Mouse (Mus musculus) cortical plate, adult 2 months (tissue): Measurements from ENCODE around the gene Fryl. TPM values are rescaled to one million over a fixed set of nuclear protein-coding genes. Genes with fewer than 3 reads are reported as not detected.
"Not testable (repeated sequence)": the region's sequence is repeated elsewhere in the genome, so short reads cannot be mapped to it uniquely, and the experiment has no call there.

ENCODE experiments used
- H3K27ac ChIP-seq: fragments of 200-500 bp; 2 replicates; pipeline ENCODE4 v1.5.1; 2012; ENCODE audit warnings: low read length, control low read depth, inconsistent platforms; ENCODE audit not compliant: insufficient read depth
- H3K4me1 ChIP-seq: fragments of 200-500 bp; 2 replicates; pipeline ENCODE4 v1.6.1; 2011; ENCODE audit warnings: low read length; ENCODE audit not compliant: control insufficient read depth, insufficient read depth
- H3K4me3 ChIP-seq: fragments of 200-500 bp; 2 replicates; pipeline ENCODE4 v1.5.1; 2011; ENCODE audit warnings: mild to moderate bottlenecking, low read length, control low read depth; ENCODE audit not compliant: insufficient read depth
- CTCF ChIP-seq: fragments of 200-500 bp; IDR thresholded peaks from 2 replicates; pipeline ENCODE4 v1.5.1; 2011; ENCODE audit warnings: mild to moderate bottlenecking, control low read depth, low read length; ENCODE audit not compliant: insufficient read depth; ENCODE audit errors: extremely low read depth
- POLR2A ChIP-seq: fragments of 200-500 bp; IDR thresholded peaks from 2 replicates; pipeline ENCODE4 v1.6.1; 2011; ENCODE audit warnings: mild to moderate bottlenecking, low read length, control low read depth; ENCODE audit not compliant: insufficient read depth; ENCODE audit errors: extremely low read depth
- polyA plus RNA-seq: library from polyadenylated mRNA; depleted of rRNA; stranded (reverse); fragments of >200 nt; gene quantifications from 2 replicates; pipeline ENCODE4 v1.2.3, GENCODE M21; 2012

Gene Fryl
- polyA plus RNA-seq, 1 experiment: 50.3 TPM

DNA sequence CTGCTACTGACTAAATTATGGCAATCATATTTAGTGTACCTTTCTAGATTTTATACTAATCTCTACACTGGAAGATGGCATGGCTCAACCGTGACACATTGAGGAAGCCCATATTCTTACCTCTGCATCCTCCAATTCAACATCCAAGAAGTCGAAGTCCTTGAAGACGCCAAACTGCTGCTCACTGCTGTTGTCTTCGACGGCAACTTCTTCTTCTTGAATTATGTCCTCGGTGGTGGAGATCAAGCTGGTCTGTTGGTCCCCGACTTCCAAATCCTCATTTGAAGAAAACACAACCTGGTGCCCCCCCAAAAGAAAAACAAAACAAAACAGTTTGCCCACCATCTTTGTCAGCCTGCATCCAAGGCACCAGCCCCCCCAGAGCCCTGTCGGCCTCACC is 202.5 kb downstream of the Fryl start:
- TF ChIP-seq CTCF: no peak
- no peak for TF ChIP-seq POLR2A
- Histone ChIP-seq H3K4me3 (no peak overlapping the region), H3K4me1 (no peaks in the 10 kb centered on the region), H3K27ac (no peak overlapping the region)

DNA sequence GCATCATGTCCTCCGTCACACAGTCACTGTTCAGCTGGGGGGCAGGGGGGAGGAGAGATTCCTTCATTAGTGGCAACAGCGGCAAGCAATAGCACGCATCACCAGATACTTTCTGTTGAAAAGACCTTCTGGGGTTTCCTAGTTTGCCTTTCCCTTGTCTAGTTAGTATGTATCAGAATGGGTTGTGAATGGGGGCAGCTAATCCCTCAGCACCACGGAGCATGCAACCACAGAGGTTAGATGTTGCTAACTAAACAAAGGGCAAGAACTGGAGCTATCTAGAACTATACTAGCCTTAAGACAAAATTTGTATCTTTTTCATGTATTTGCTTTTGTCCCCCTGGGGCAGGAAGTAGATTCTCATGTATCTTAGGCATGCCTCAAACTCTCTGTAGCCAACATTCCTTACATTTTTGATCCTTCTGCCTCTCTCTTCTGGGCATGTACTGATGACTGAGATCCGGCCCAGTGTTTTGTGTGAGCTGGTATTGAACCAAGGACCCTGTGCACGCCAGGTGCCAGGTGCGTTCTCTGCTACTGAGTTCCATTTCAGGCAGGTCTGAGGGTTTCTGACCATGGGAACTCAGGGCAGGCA is 208.7 kb downstream of the Fryl start:
- TF ChIP-seq POLR2A: no peak
- Histone ChIP-seq H3K27ac (no peak overlapping the region), H3K4me3 (no peak overlapping the region), H3K4me1 (no peaks in the 10 kb centered on the region)

DNA sequence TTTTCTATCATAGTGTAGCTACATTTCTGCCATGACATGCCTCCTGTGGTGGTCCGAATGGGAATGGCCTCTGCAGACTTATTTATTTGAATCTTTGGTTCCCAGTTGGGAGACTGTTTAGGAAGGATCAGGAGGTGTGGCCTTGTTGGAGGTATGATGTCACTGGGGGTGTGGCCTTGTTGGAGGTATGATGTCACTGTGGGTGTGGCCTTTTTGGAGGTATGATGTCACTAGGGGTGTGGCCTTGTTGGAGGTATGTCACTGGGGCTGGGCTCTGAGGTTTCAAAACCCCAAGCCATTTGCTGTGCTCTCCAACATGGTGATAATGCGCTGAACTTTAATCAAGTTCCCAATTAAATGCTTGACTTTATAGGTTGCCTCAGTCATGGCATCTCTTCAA is 212.4 kb downstream of the Fryl start:
- TF ChIP-seq CTCF (no peak), POLR2A (no peak)
- no peak overlapping the region for H3K27ac ChIP-seq
- H3K4me1 ChIP-seq: no peaks in the 10 kb centered on the region
- H3K4me3 ChIP-seq: no peak overlapping the region

DNA sequence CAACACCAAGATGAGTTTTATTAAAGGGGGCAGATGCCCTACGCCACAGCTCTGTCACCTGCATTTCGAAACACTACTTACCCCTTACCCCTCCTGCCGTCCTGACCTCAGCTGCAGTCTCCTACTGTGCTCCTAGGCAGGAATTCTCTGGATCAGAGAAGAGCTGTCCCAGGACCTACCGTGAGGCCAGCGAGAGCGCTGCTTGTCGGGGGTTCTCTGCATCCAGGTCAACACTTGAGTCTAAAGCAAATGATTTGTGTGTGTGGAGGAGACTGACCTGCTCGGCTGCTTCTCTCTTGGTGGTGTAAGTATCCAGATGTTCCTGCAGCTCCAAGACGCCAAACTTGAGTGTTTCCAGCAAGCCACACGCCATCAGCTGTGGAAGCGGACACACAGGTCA is 223.9 kb downstream of the Fryl start:
- no peak overlapping the region for H3K27ac ChIP-seq
- TF ChIP-seq CTCF (no peak), POLR2A (no peak)
- H3K4me1 ChIP-seq: no peaks in the 10 kb centered on the region
- H3K4me3 ChIP-seq: no peak overlapping the region

DNA sequence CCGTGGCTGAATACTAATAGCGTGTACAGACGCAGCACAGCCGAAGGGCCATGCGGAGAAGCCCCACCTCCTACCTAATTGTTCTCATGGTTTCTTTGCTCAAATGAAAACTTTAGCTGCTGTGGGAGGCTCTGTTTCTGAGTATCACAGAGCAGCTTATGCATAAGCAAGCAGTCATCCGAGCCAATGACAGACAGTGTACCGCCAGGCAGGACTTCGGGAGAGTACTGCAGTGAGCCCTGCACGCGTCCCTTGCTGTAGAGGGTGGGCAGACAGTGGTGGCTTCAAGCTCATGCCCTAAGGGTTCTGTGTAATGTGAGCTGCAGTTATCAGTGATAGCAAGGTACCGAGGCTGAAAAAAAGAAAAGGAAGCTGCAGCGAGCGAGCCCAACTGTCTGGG is 227.8 kb downstream of the Fryl start:
- H3K27ac ChIP-seq: no peak overlapping the region
- H3K4me3 ChIP-seq: no peak overlapping the region
- TF ChIP-seq CTCF (no peak), POLR2A (no peak)
- H3K4me1 ChIP-seq: no peaks in the 10 kb centered on the region

DNA sequence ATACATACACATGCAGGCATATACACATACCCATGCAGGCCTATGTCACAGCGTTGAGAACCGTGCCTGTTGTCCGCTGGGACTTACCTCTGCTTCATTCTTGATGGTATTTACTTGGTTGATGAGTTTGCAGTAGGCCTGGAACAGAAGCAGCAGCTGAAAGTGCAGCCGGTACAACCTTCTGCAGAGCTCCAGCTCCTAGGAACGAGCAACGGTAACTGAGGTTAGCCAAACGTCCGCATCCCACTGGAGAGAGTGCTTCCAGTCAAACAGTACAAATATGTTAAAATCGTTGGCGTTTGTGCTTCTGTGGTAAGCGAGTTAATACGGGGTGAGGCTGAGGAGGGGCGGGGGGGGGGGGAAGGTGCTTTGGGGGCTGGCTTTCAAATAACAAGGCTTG is 232.6 kb downstream of the Fryl start:
- no peak overlapping the region for H3K4me3 ChIP-seq
- no peaks in the 10 kb centered on the region for H3K4me1 ChIP-seq
- H3K27ac ChIP-seq: no peak overlapping the region
- TF ChIP-seq CTCF (no peak), POLR2A (no peak)

DNA sequence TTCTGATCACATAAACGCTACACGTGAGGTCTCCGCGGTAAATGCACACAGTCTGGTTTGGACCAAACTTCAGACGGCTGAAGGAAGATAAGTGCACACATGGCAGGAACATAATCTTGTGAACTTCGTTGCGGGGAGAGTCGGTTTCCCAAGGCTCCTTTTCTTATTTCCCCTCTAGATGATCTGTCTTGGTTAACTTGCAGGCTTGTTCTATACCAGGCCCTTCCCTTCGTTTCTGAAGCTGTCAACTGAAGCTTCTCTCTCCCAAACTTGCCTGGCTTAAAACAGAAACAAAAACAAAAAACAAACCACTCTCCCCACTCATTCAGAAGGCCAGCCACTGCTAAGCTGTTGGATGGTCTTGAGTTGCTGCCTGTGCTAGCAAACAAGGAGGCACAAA is 241.7 kb downstream of the Fryl start:
- Histone ChIP-seq H3K4me3 (no peak overlapping the region), H3K4me1 (no peaks in the 10 kb centered on the region), H3K27ac (no peak overlapping the region)
- TF ChIP-seq POLR2A (no peak), CTCF (no peak)

DNA sequence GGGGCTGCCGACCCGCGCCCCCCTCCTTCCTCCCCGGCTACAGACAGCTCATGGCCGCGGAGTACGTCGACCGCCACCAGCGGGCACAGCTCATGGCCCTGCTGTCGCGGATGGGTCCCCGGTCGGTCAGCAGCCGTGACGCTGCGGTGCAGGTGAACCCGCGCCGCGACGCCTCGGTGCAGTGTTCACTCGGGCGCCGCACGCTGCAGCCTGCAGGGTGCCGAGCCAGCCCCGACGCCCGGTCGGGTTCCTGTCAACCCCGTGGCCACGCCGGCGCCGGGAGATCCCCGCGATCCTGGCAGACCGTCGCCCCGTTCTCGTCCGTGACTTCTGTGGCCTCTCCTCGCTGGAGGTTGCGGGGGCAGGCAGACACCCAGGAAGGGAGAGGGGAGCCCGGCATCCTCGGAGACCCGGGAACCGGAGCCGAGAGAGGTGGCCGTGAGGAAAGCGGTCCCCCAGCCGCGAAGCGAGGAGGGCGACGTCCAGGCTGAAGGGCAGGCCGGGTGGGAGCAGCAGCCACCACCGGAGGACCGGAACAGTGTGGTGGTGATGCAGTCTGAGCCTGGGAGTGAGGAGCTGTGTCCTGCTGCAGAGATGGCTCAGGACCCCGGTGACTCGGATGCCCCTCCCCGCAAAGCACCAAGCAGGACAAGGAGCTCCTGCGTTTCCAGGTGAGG is 242.7 kb downstream of the Fryl start:
- not testable (repeated sequence) for H3K27ac ChIP-seq, H3K4me3 ChIP-seq, H3K4me1 ChIP-seq

DNA sequence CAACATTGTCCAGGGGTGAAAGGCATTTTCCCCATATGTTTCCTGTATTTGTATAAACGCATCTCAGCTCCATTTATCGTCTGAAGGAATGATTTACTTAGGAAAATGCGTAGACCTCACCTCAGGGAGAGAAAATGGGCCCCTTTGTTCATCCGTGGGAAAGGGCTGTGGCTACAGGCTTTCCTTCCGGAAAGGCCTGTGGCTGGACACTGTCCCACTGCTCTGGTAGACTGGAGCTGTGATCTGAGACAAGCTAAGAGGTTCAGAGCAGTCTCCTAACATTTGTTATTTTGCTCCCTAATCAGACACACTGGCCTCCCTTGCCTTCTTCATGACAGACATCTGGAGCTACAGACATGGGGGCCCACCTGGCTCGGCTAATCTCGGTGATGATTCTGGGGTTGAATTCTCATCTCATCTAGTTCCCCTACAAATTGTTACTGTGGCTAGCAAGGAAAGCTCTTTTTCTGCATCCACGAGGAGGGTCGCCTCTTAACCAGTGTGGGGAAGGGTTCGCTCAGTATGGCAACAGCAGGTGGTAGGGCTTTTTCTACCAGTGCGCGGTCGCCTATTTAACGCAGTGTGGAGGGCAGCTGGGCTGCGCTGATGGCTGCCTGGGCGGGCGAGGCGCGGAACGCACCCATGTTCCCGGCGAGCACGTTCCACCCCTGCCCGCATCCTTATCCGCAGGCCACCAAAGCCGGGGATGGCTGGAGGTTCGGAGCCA is 243.4 kb downstream of the Fryl start:
- not testable (repeated sequence) for H3K4me3 ChIP-seq, H3K27ac ChIP-seq, H3K4me1 ChIP-seq

DNA sequence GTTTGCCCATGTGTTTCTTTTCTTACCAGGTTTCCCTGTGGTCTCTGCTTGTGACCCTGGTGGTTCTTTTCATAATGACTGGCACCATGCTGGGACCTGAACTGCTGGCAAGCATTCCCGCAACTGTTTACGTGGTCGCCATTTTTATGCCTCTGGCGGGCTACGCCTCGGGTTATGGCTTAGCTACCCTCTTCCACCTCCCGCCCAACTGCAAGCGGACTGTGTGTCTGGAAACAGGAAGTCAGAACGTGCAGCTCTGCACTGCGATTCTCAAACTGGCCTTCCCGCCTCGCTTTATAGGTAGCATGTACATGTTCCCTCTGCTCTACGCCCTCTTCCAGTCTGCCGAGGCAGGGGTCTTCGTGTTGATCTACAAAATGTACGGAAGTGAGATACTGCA is 244.6 kb downstream of the Fryl start:
- H3K4me1 ChIP-seq, H3K4me3 ChIP-seq, H3K27ac ChIP-seq: not testable (repeated sequence)
